Mouse (Mus musculus): ENCODE results near the gene Arpin. TPM values are rescaled to one million over a fixed set of nuclear protein-coding genes. Genes with fewer than 3 reads are reported as not detected.
A peak's percentile ranks its signal among the peaks of the same experiment; 100 is the strongest.

Gene Arpin
- polyA plus RNA-seq, 1 experiment = 17.2 TPM

GRCm38 (mm10) chr7:79900753-79901152 is 34.4 kb downstream of the Arpin start:
- Histone ChIP-seq H3K4me3 (replicated peaks; ENCODE audit: extremely low read depth, low read depth, low read length) (no peak overlapping the region), H3K4me1 (ENCODE audit: control insufficient read depth, insufficient read depth, low read length) (no peaks in the 10 kb centered on the region)
- DNase-seq = no peak
- no peak for TF ChIP-seq CTCF (IDR thresholded peaks at IDR 0.05; ENCODE audit: insufficient read depth, low read length)
- no peak for TF ChIP-seq POLR2A (IDR thresholded peaks at IDR 0.05; ENCODE audit: borderline replicate concordance, extremely low read depth, low read depth, low read length)
- WGBS = 83% methylated on average over 6 of the region's 6 CpGs

GRCm38 (mm10) chr7:79895225-79895624 is 39.9 kb downstream of the Arpin start:
- WGBS = 92% methylated on average over 3 of the region's 3 CpGs
- H3K4me3 ChIP-seq (replicated peaks; ENCODE audit: extremely low read depth, low read depth, low read length) = no peak overlapping the region
- DNase-seq = no peak
- TF ChIP-seq POLR2A (IDR thresholded peaks at IDR 0.05; ENCODE audit: borderline replicate concordance, extremely low read depth, low read depth, low read length) (no peak), CTCF (IDR thresholded peaks at IDR 0.05; ENCODE audit: insufficient read depth, low read length) (no peak)
- no peaks in the 10 kb centered on the region for H3K4me1 ChIP-seq (ENCODE audit: control insufficient read depth, insufficient read depth, low read length)

GRCm38 (mm10) chr7:79894790-79895189 is 40.4 kb downstream of the Arpin start:
- H3K4me3 ChIP-seq (replicated peaks; ENCODE audit: extremely low read depth, low read depth, low read length) = no peak overlapping the region
- no peaks in the 10 kb centered on the region for H3K4me1 ChIP-seq (ENCODE audit: control insufficient read depth, insufficient read depth, low read length)
- TF ChIP-seq CTCF (IDR thresholded peaks at IDR 0.05; ENCODE audit: insufficient read depth, low read length) (no peak), POLR2A (IDR thresholded peaks at IDR 0.05; ENCODE audit: borderline replicate concordance, extremely low read depth, low read depth, low read length) (no peak)
- DNase-seq = no peak
- 95% methylated on average over 1 of the region's 1 CpGs for WGBS

GRCm38 (mm10) chr7:79892576-79893428 is 42.4 kb downstream of the Arpin start:
- Histone ChIP-seq H3K4me3 (replicated peaks; ENCODE audit: extremely low read depth, low read depth, low read length) (no peak overlapping the region), H3K4me1 (ENCODE audit: control insufficient read depth, insufficient read depth, low read length) (0 out of 2 replicates have a peak, but pooled peaks cover 3% of the 10 kb centered on the region)
- no peak for TF ChIP-seq POLR2A (IDR thresholded peaks at IDR 0.05; ENCODE audit: borderline replicate concordance, extremely low read depth, low read depth, low read length)
- no peak for TF ChIP-seq CTCF (IDR thresholded peaks at IDR 0.05; ENCODE audit: insufficient read depth, low read length)
- DNase-seq = no peak
- WGBS = 77% methylated on average over 6 of the region's 6 CpGs

GRCm38 (mm10) chr7:79890436-79891221 is 44.5 kb downstream of the Arpin start:
- 76% methylated on average over 15 of the region's 15 CpGs for WGBS
- peak; percentile 16 for DNase-seq
- H3K4me1 ChIP-seq (ENCODE audit: control insufficient read depth, insufficient read depth, low read length) = peaks cover 3% of the 10 kb centered on the region; the same call in 1 of the 2 replicates
- no peak overlapping the region for H3K4me3 ChIP-seq (replicated peaks; ENCODE audit: extremely low read depth, low read depth, low read length)
- TF ChIP-seq CTCF (IDR thresholded peaks at IDR 0.05; ENCODE audit: insufficient read depth, low read length) (no peak), POLR2A (IDR thresholded peaks at IDR 0.05; ENCODE audit: borderline replicate concordance, extremely low read depth, low read depth, low read length) (no peak)

- Histone ChIP-seq H3K4me3 (replicated peaks; ENCODE audit: extremely low read depth, low read depth, low read length) (no peak overlapping the region), H3K4me1 (ENCODE audit: control insufficient read depth, insufficient read depth, low read length) (peaks cover 3% of the 10 kb centered on the region; the same call in 1 of the 2 replicates)
- WGBS = 86% methylated on average over 9 of the region's 9 CpGs
- TF ChIP-seq POLR2A (IDR thresholded peaks at IDR 0.05; ENCODE audit: borderline replicate concordance, extremely low read depth, low read depth, low read length) (no peak), CTCF (IDR thresholded peaks at IDR 0.05; ENCODE audit: insufficient read depth, low read length) (no peak)
- DNase-seq = no peak
Observed at GRCm38 (mm10) chr7:79888603-79889002, 46.6 kb downstream of the Arpin start.

GRCm38 (mm10) chr7:79883613-79884334 is 51.4 kb downstream of the Arpin start:
- no peak for TF ChIP-seq CTCF (IDR thresholded peaks at IDR 0.05; ENCODE audit: insufficient read depth, low read length)
- TF ChIP-seq POLR2A (IDR thresholded peaks at IDR 0.05; ENCODE audit: borderline replicate concordance, extremely low read depth, low read depth, low read length) = no peak
- 72% methylated on average over 7 of the region's 7 CpGs for WGBS
- no peak for DNase-seq
- Histone ChIP-seq H3K4me3 (replicated peaks; ENCODE audit: extremely low read depth, low read depth, low read length) (no peak overlapping the region), H3K4me1 (ENCODE audit: control insufficient read depth, insufficient read depth, low read length) (peaks cover under 1% of the 10 kb centered on the region; the same call in 1 of the 2 replicates)

GRCm38 (mm10) chr7:79881901-79882300 is 53.3 kb downstream of the Arpin start:
- WGBS = 80% methylated on average over 6 of the region's 6 CpGs
- TF ChIP-seq CTCF (IDR thresholded peaks at IDR 0.05; ENCODE audit: insufficient read depth, low read length) (no peak), POLR2A (IDR thresholded peaks at IDR 0.05; ENCODE audit: borderline replicate concordance, extremely low read depth, low read depth, low read length) (no peak)

GRCm38 (mm10) chr7:79880998-79881397 is 54.2 kb downstream of the Arpin start:
- Histone ChIP-seq H3K4me1 (ENCODE audit: control insufficient read depth, insufficient read depth, low read length) (no peaks in the 10 kb centered on the region), H3K4me3 (replicated peaks; ENCODE audit: extremely low read depth, low read depth, low read length) (no peak overlapping the region)
- DNase-seq = no peak
- TF ChIP-seq POLR2A (IDR thresholded peaks at IDR 0.05; ENCODE audit: borderline replicate concordance, extremely low read depth, low read depth, low read length) (no peak), CTCF (IDR thresholded peaks at IDR 0.05; ENCODE audit: insufficient read depth, low read length) (no peak)
- 46% methylated on average over 3 of the region's 3 CpGs for WGBS

More at GRCm38 (mm10) chr7:79881901-79882300, 53.3 kb downstream of the Arpin start:
- no peak for DNase-seq
- no peak overlapping the region for H3K4me3 ChIP-seq (replicated peaks; ENCODE audit: extremely low read depth, low read depth, low read length)
- H3K4me1 ChIP-seq (ENCODE audit: control insufficient read depth, insufficient read depth, low read length) = no peaks in the 10 kb centered on the region; the same call in 1 of the 2 replicates

Measured in lung, adult 2 months (tissue).